Mouse (Mus musculus) hindbrain, embryonic 13.5 days (tissue): ENCODE measurements around the gene Nrxn2. TPM values are rescaled to one million over a fixed set of nuclear protein-coding genes. Genes with fewer than 3 reads are reported as not detected.
A peak's percentile ranks its signal among the peaks of the same experiment; 100 is the strongest.

ENCODE experiments used
- ATAC-seq: fragments of 200-750 bp; cut with Nextera tagmentation; 2 replicates; pipeline ENCODE4 v1.8.0; 2017; ENCODE audit warnings: moderate TSS enrichment; ENCODE audit not compliant: low FRiP score
- H3K27ac ChIP-seq: fragments of 300-500 bp; sonication (generic); 2 replicates; pipeline ENCODE4 v1.5.1; 2015; ENCODE audit warnings: inconsistent platforms, mild to moderate bottlenecking, moderate library complexity
- H3K27me3 ChIP-seq: fragments of 300-500 bp; sonication (generic); 2 replicates; pipeline ENCODE4 v1.6.1; 2015; ENCODE audit warnings: mild to moderate bottlenecking, inconsistent platforms
- H3K36me3 ChIP-seq: fragments of 300-500 bp; sonication (generic); 2 replicates; pipeline ENCODE4 v1.6.1; 2015; ENCODE audit warnings: mild to moderate bottlenecking, inconsistent platforms
- H3K4me1 ChIP-seq: fragments of 300-500 bp; sonication (generic); replicated peaks from 2 replicates; pipeline ENCODE4 v1.6.1; 2015; ENCODE audit warnings: inconsistent platforms
- H3K4me2 ChIP-seq: fragments of 300-500 bp; sonication (generic); 2 replicates; pipeline ENCODE4 v1.6.1; 2015; ENCODE audit warnings: inconsistent platforms, mild to moderate bottlenecking, moderate library complexity
- H3K4me3 ChIP-seq: fragments of 300-500 bp; sonication (generic); 2 replicates; pipeline ENCODE4 v1.5.1; 2015; ENCODE audit warnings: mild to moderate bottlenecking, inconsistent platforms
- H3K9ac ChIP-seq: fragments of 300-500 bp; sonication (generic); 2 replicates; pipeline ENCODE4 v1.6.1; 2015; ENCODE audit warnings: mild to moderate bottlenecking, inconsistent platforms
- H3K9me3 ChIP-seq: fragments of 300-500 bp; sonication (generic); 2 replicates; pipeline ENCODE4 v1.6.1; 2016; ENCODE audit warnings: inconsistent platforms
- WGBS: fragments of 180-500 bp; shearing (Covaris S2); methylation state at CpG from one replicate; pipeline ENCODE4 v1.1.7; 2015; 5-methylcytosine and 5-hydroxymethylcytosine counted together
- polyA plus RNA-seq: library from polyadenylated mRNA; unstranded; fragments of >200 nt; fragmentation: Nextera tagmentation; extraction: Ambion mirVana; gene quantifications from 2 replicates; pipeline ENCODE4 v1.2.1, GENCODE M21; 2015

The Nrxn2 gene
- polyA plus RNA-seq, 1 experiment from 2014 or later: 23.5 TPM

DNA sequence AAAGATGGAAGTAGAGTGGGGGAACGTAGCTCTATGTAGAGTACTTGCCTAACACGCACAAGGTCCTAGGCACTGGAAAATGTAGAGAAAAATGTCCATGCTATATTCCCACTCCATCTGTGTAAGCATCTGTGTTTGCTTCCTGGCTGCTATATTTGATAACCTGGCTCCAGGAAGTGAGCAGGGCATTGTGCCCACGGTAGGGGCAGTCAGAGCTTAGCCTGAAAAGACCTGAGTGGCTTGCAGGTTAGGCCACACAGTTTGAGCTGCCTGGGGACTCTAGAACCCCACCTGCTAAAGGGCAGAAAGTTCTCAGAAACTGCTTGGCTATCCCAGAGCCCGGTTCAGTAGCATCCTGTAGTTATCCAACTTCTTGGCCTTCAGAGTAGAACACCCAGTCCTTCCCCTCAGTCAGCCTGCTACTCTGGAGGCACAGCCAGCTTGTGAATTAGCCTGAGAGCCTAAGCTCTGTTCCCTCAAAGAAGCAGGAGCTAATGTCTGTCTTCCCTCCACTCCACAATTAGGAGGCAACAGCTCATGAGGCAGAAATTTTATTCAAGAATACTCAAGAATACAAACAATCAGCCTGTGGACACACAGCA, 36.1 kb upstream of the Nrxn2 start:
- 84% methylated on average over 4 of the region's 4 CpGs for WGBS
- H3K27me3 ChIP-seq: no peaks in the 10 kb centered on the region
- H3K36me3 ChIP-seq: peaks cover 25% of the 10 kb centered on the region
- no peak overlapping the region for H3K9ac ChIP-seq
- ATAC-seq: no peak
- H3K9me3 ChIP-seq: no peaks in the 10 kb centered on the region
- peaks cover 14% of the 10 kb centered on the region for H3K4me1 ChIP-seq
- no peak overlapping the region for H3K4me2 ChIP-seq
- H3K27ac ChIP-seq: no peak overlapping the region
- no peak overlapping the region for H3K4me3 ChIP-seq

DNA sequence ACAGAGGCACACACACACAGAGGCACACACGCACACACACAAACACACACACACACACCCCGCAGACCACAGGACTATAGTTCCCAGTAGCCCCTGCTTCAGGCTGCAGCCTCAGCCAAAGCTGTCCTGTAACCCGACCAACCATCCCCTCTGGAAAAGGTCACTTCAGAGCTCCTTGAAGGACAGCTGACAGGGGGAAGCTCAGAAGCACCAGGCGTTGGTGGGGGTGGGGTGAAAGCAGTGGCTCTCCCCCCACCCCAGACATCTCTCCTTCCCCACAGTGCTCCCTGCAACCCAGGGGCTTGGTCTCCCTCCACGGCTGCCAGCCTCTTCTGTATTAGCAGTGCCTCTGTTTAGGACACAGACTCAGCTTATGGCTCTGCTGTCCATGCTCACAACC, 35.1 kb upstream of the Nrxn2 start:
- no peak overlapping the region for H3K4me2 ChIP-seq
- WGBS: 52% methylated on average over 5 of the region's 5 CpGs
- no peak overlapping the region for H3K4me3 ChIP-seq
- H3K27ac ChIP-seq: peak overlapping the region; percentile 44; the same call in 1 of the 2 replicates
- peaks cover 14% of the 10 kb centered on the region for H3K36me3 ChIP-seq
- H3K9ac ChIP-seq: peak overlapping the region; percentile 51; the same call in 1 of the 2 replicates
- no peaks in the 10 kb centered on the region for H3K9me3 ChIP-seq
- H3K4me1 ChIP-seq: peaks cover 10% of the 10 kb centered on the region
- ATAC-seq: no peak
- no peaks in the 10 kb centered on the region for H3K27me3 ChIP-seq

DNA sequence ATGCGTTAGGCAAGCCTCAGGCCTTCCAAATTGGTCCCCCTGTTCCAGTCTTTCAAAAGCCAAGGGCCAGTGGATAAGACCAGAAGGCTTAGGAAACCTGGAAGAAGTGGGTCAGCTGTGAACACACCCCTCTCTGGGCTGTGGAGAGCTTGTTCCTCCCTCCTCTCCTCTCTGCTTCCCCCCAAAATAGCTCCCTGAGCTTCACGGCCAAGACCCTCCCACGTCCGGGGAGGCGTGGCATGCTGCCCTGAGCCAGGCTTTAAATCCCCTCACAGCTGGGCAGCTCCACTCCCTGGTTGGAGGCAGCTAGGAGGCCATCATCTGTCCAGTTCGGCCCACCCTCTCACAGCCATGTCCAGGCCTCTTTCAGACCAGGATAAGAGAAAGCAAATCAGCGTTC, 34.4 kb upstream of the Nrxn2 start, which contains the start of gene Pygm:
Gene Pygm, plus strand, starts transcription at position 272 of the 400 bp plus-strand sequence.
- Histone ChIP-seq H3K4me1 (peaks cover 10% of the 10 kb centered on the region), H3K27ac (peak within 1 kb of the TSS; percentile 44; the same call in 1 of the 2 replicates), H3K36me3 (peaks cover 8% of the 10 kb centered on the region), H3K27me3 (peaks cover 5% of the 10 kb centered on the region; the same call in 1 of the 2 replicates), H3K4me2 (no peak within 1 kb of the TSS), H3K9me3 (no peaks in the 10 kb centered on the region), H3K9ac (peak within 1 kb of the TSS; percentile 51; the same call in 1 of the 2 replicates), H3K4me3 (no peak within 1 kb of the TSS)
- WGBS: 25% methylated on average over 7 of the region's 7 CpGs
- ATAC-seq: no peak

DNA sequence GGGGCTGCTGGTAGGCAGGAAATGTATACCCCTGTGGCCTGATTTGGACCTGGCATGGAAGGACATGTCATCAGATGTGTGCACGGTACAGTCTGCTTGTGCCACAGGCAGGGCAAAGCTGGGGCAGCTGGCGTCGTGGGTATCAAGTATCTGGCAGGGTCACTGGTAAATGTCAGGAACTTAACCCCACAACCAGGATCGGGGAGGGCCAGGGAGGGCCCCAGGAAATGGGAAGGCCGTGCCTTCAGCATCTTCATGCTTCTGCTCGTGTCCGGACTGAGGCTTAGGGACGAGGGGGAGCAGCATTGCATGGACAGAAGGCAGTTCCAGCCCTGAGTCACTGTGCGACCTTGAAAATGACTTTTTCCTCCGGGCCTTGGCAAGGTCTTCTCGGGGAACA, 33.6 kb upstream of the Nrxn2 start:
- Histone ChIP-seq H3K27ac (no peak overlapping the region), H3K36me3 (peaks cover 4% of the 10 kb centered on the region; the same call in 1 of the 2 replicates), H3K9me3 (no peaks in the 10 kb centered on the region), H3K9ac (peak overlapping the region; percentile 24; the same call in 1 of the 2 replicates), H3K4me3 (no peak overlapping the region), H3K4me2 (no peak overlapping the region), H3K27me3 (peaks cover 10% of the 10 kb centered on the region; the same call in 1 of the 2 replicates), H3K4me1 (peaks cover 18% of the 10 kb centered on the region)
- no peak for ATAC-seq
- 80% methylated on average over 11 of the region's 11 CpGs for WGBS

DNA sequence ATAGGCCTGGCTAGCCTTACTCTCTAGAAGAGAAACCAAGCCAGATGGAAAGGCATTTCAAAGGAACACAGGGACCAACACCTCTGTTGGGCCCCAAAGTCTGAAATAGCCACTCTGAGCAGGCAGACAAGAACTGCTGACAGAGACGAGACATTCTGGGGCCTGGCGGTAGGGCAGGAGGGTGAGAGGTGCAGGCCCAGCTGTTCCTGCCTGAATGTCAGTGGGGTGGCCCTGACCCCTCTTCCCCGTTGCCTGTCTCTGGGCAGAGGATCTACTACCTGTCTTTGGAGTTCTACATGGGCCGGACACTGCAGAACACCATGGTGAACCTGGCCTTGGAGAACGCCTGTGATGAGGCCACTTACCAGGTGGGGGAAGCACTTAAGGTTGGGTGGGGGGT, 33.1 kb upstream of the Nrxn2 start:
- Histone ChIP-seq H3K36me3 (peaks cover 4% of the 10 kb centered on the region; the same call in 1 of the 2 replicates), H3K9me3 (no peaks in the 10 kb centered on the region), H3K4me2 (no peak overlapping the region), H3K9ac (peak overlapping the region; percentile 24; the same call in 1 of the 2 replicates), H3K4me1 (peaks cover 20% of the 10 kb centered on the region), H3K4me3 (no peak overlapping the region), H3K27me3 (peaks cover 10% of the 10 kb centered on the region; the same call in 1 of the 2 replicates), H3K27ac (no peak overlapping the region)
- no peak for ATAC-seq
- WGBS: 85% methylated on average over 5 of the region's 5 CpGs

DNA sequence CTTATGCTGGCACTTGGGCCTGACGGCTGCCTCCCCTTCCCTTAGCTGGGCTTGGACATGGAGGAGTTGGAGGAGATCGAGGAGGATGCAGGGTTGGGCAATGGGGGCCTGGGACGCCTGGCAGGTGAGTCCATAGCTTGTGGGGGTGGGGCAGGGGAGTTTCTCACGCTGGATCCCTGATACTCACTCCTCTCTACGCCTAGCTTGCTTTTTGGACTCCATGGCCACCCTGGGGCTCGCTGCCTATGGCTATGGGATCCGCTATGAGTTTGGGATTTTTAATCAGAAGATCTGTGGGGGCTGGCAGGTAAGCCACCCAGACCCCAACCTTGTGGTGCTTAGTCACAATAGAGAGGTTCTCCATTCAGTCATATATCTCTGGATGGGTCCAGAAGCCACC, 32.7 kb upstream of the Nrxn2 start:
- no peak overlapping the region for H3K27ac ChIP-seq
- H3K27me3 ChIP-seq: peaks cover 10% of the 10 kb centered on the region; the same call in 1 of the 2 replicates
- no peaks in the 10 kb centered on the region for H3K9me3 ChIP-seq
- peaks cover 1% of the 10 kb centered on the region; the same call in 1 of the 2 replicates for H3K36me3 ChIP-seq
- H3K4me1 ChIP-seq: peaks cover 20% of the 10 kb centered on the region
- H3K9ac ChIP-seq: 0 out of 2 replicates have a peak overlapping the region, but pooled peaks have one; percentile 24
- no peak for ATAC-seq
- H3K4me3 ChIP-seq: no peak overlapping the region
- no peak overlapping the region for H3K4me2 ChIP-seq
- 83% methylated on average over 6 of the region's 7 CpGs for WGBS

DNA sequence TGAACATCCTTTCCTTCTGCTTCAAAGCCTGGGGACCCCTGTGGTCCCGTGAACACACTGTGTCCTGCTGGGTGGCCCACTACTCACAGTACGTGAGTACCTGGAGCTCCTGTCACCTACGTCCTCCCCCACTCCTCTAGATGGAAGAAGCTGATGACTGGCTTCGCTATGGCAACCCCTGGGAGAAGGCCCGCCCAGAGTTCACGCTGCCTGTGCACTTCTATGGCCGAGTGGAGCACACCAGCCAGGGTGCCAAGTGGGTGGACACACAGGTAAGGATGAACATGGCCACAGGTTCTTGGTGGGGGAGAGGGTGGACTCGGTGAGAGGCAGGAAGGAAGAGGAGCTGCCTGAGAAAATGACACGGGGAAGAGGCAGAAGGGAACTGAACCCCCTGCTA, 32.3 kb upstream of the Nrxn2 start:
- H3K36me3 ChIP-seq: no peaks in the 10 kb centered on the region
- 63% methylated on average over 9 of the region's 9 CpGs for WGBS
- H3K4me1 ChIP-seq: peaks cover 20% of the 10 kb centered on the region
- H3K4me2 ChIP-seq: no peak overlapping the region
- no peak for ATAC-seq
- H3K9me3 ChIP-seq: no peaks in the 10 kb centered on the region
- no peak overlapping the region for H3K4me3 ChIP-seq
- no peak overlapping the region for H3K27ac ChIP-seq
- H3K27me3 ChIP-seq: peaks cover 10% of the 10 kb centered on the region; the same call in 1 of the 2 replicates
- H3K9ac ChIP-seq: no peak overlapping the region

DNA sequence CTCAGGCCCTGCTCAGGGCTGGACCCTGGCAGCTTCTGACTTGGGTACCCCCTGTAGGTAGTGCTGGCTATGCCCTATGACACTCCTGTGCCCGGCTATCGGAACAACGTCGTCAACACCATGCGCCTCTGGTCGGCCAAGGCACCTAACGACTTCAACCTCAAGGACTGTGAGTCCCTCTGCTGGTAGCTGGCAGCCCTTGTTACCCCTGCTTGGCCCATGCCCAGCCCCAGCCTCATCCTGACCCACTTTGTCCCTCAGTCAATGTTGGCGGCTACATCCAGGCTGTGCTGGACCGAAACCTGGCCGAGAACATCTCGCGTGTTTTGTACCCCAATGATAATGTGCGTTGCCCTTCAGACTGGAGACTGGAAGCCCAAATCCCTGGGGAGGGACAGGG, 30.5 kb upstream of the Nrxn2 start:
- H3K36me3 ChIP-seq: no peaks in the 10 kb centered on the region
- no peak overlapping the region for H3K4me2 ChIP-seq
- peaks cover 20% of the 10 kb centered on the region for H3K4me1 ChIP-seq
- no peak for ATAC-seq
- H3K9ac ChIP-seq: no peak overlapping the region
- H3K9me3 ChIP-seq: no peaks in the 10 kb centered on the region
- H3K27me3 ChIP-seq: peaks cover 10% of the 10 kb centered on the region; the same call in 1 of the 2 replicates
- 82% methylated on average over 13 of the region's 13 CpGs for WGBS
- H3K4me3 ChIP-seq: no peak overlapping the region
- H3K27ac ChIP-seq: no peak overlapping the region

DNA sequence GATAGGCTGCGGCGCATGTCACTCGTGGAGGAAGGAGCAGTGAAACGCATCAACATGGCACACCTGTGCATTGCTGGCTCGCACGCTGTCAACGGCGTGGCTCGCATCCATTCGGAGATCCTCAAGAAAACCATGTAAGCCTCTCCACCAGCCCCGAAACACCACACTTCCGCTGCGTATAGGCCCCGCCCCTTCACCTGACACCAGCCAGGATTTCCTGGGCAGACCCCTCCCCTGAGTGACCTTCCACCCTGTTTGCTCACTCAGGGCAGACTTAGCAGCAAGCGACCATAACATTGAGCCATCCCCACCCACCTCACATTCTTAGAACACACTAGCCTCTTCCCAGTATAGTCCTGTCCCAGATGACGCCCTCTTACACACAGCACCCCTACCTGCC, 28.7 kb upstream of the Nrxn2 start:
- Histone ChIP-seq H3K4me2 (peak overlapping the region; percentile 55), H3K9ac (peak overlapping the region; percentile 64), H3K27me3 (peaks cover 10% of the 10 kb centered on the region; the same call in 1 of the 2 replicates), H3K4me1 (peaks cover 10% of the 10 kb centered on the region), H3K4me3 (peak overlapping the region; percentile 36), H3K9me3 (no peaks in the 10 kb centered on the region), H3K36me3 (no peaks in the 10 kb centered on the region), H3K27ac (peak overlapping the region; percentile 4; the same call in 1 of the 2 replicates)
- no peak for ATAC-seq
- WGBS: 6% methylated on average over 16 of the region's 16 CpGs

DNA sequence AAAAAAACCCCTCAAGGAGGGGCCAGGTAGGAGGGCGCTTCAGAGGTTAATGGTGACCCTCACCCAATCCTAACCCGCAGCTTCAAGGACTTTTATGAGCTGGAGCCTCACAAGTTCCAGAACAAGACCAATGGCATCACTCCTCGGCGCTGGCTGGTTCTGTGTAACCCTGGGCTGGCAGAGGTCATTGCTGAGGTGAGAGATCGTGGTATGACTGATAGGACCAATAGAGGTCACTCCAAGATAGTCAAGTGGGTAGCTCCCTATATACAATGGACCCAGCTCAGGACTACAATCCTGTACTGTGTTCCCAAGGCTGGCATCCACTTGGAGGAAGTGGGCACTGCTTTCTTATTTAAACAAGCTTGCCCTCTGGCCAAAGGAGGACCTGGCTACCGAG, 28.3 kb upstream of the Nrxn2 start:
- 59% methylated on average over 6 of the region's 6 CpGs for WGBS
- H3K4me2 ChIP-seq: peak overlapping the region; percentile 55
- H3K9ac ChIP-seq: peak overlapping the region; percentile 64; the same call in 1 of the 2 replicates
- no peak overlapping the region for H3K27ac ChIP-seq
- ATAC-seq: no peak
- peaks cover 10% of the 10 kb centered on the region for H3K4me1 ChIP-seq
- no peaks in the 10 kb centered on the region for H3K36me3 ChIP-seq
- H3K27me3 ChIP-seq: peaks cover 10% of the 10 kb centered on the region; the same call in 1 of the 2 replicates
- no peak overlapping the region for H3K4me3 ChIP-seq
- H3K9me3 ChIP-seq: no peaks in the 10 kb centered on the region

DNA sequence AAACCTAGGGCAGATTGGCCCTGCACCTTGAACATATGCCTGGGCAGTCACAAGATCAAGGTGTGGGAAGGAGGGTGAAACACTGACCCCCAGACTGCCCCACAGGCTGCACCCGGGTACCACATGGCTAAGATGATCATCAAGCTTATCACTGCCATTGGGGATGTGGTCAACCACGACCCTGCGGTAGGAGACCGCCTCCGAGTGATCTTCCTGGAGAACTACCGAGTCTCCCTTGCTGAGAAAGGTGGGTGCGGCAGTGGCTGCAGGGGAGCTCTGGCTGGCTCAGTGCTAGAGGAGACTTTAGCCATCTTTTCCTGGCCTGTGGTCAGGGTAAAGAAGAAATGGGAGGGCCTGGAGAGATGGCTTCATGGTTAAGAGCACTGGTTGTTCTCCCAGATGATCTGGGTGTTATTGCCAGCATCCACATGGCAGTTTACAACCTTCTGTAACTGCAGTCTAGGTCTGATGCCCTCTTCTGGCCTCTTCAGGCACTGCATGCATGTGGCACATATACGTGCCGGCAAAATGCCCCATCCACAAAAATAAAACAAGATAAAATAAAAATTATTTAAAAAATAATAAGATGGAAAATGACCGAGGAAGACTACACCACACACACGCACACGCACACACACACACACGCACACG, 25.7 kb upstream of the Nrxn2 start:
- Histone ChIP-seq H3K4me1 (peaks cover 10% of the 10 kb centered on the region), H3K27me3 (peaks cover 10% of the 10 kb centered on the region; the same call in 1 of the 2 replicates), H3K9me3 (no peaks in the 10 kb centered on the region), H3K36me3 (no peaks in the 10 kb centered on the region), H3K4me3 (no peak overlapping the region), H3K27ac (no peak overlapping the region), H3K9ac (no peak overlapping the region), H3K4me2 (no peak overlapping the region)
- ATAC-seq: no peak
- WGBS: 93% methylated on average over 14 of the region's 14 CpGs

DNA sequence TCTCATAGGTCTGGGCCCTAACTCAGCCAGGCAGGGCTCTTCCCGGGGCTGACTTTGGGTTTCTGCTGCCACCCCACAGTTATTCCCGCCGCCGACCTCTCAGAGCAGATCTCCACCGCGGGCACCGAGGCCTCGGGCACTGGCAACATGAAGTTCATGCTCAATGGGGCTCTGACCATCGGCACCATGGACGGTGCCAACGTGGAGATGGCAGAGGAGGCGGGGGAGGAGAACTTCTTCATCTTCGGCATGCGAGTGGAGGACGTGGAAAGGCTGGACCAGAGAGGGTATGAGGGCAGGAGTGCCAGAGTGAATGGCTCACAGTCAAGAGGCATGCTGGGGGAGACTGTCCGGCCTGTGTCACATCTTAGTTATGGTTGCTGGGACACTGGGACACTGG, 24.9 kb upstream of the Nrxn2 start:
- Histone ChIP-seq H3K9ac (no peak overlapping the region), H3K4me3 (no peak overlapping the region), H3K4me1 (peaks cover 16% of the 10 kb centered on the region), H3K27ac (no peak overlapping the region), H3K9me3 (no peaks in the 10 kb centered on the region), H3K4me2 (no peak overlapping the region), H3K36me3 (no peaks in the 10 kb centered on the region), H3K27me3 (peaks cover 10% of the 10 kb centered on the region; the same call in 1 of the 2 replicates)
- no peak for ATAC-seq
- WGBS: 91% methylated on average over 16 of the region's 16 CpGs
